Mouse (Mus musculus): ENCODE data around the gene Adcy5.

- TF ChIP-seq CTCF (IDR thresholded peaks at IDR 0.05; ENCODE audit: low read depth, low read length) (no peak), POLR2A (IDR thresholded peaks at IDR 0.05; ENCODE audit: extremely low read depth, insufficient read depth, low read length) (no peak)
These were observed 149.7 kb downstream of the Adcy5 start for GRCm38 (mm10) chr16:35304416-35304815.

All from liver, adult 2 months (tissue).